Mouse (Mus musculus) midbrain, embryonic 12.5 days (tissue): ENCODE results near the gene Sumo1. TPM values are rescaled to one million over a fixed set of nuclear protein-coding genes. Genes with fewer than 3 reads are reported as not detected.

Experiments
- ATAC-seq: fragments of 200-750 bp; cut with Nextera tagmentation; 2 replicates; pipeline ENCODE4 v1.8.0; 2017; ENCODE audit warnings: low read depth, moderate TSS enrichment, moderate library complexity; ENCODE audit not compliant: low FRiP score
- H3K27ac ChIP-seq: fragments of 300-500 bp; sonication (generic); replicated peaks from 2 replicates; pipeline ENCODE4 v1.5.1; 2016; ENCODE audit warnings: mild to moderate bottlenecking
- H3K27me3 ChIP-seq: fragments of 300-500 bp; sonication (generic); 2 replicates; pipeline ENCODE4 v1.6.1; 2016; ENCODE audit warnings: mild to moderate bottlenecking
- H3K36me3 ChIP-seq: fragments of 300-500 bp; sonication (generic); 2 replicates; pipeline ENCODE4 v1.6.1; 2016
- H3K4me1 ChIP-seq: fragments of 300-500 bp; sonication (generic); 2 replicates; pipeline ENCODE4 v1.6.1; 2016
- H3K4me2 ChIP-seq: fragments of 300-500 bp; sonication (generic); replicated peaks from 2 replicates; pipeline ENCODE4 v1.6.1; 2016; ENCODE audit warnings: mild to moderate bottlenecking, moderate library complexity
- H3K4me3 ChIP-seq: fragments of 300-500 bp; sonication (generic); 2 replicates; pipeline ENCODE4 v1.5.1; 2016; ENCODE audit warnings: mild to moderate bottlenecking
- H3K9ac ChIP-seq: fragments of 300-500 bp; sonication (generic); replicated peaks from 2 replicates; pipeline ENCODE4 v1.6.1; 2016; ENCODE audit warnings: mild to moderate bottlenecking, moderate library complexity
- H3K9me3 ChIP-seq: fragments of 300-500 bp; sonication (generic); 2 replicates; pipeline ENCODE4 v1.6.1; 2016; ENCODE audit warnings: mild to moderate bottlenecking
- whole genome bisulfite sequencing: fragments of 180-500 bp; shearing (Covaris S2); methylation state at CpG from one replicate; pipeline ENCODE4 v1.1.7; 2016; 5-methylcytosine and 5-hydroxymethylcytosine counted together
- polyA plus RNA-seq: library from polyadenylated mRNA; unstranded; fragments of >200 nt; fragmentation: Nextera tagmentation; extraction: Ambion mirVana; gene quantifications from 2 replicates; pipeline ENCODE4 v1.2.1, GENCODE M21; 2016

Gene Sumo1
- polyA plus RNA-seq, 1 experiment from 2014 or later, result 481 TPM

- no peak overlapping the region for H3K27ac ChIP-seq
- ATAC-seq, result no peak
- H3K4me1 ChIP-seq, result peaks cover 7% of the 10 kb centered on the region; the same call in 1 of the 2 replicates
- 83% methylated on average over 16 of the region's 16 CpGs for WGBS
- H3K9ac ChIP-seq, result no peak overlapping the region
- H3K4me2 ChIP-seq, result no peak overlapping the region
- no peak overlapping the region for H3K4me3 ChIP-seq
- H3K9me3 ChIP-seq, result no peaks in the 10 kb centered on the region
- H3K27me3 ChIP-seq, result no peaks in the 10 kb centered on the region
- H3K36me3 ChIP-seq, result no peaks in the 10 kb centered on the region
These were observed 129.2 kb downstream of the Sumo1 start for GRCm38 (mm10) chr1:59541271-59542020.

- Histone ChIP-seq H3K4me2 (no peak overlapping the region), H3K4me1 (peaks cover 15% of the 10 kb centered on the region), H3K27me3 (no peaks in the 10 kb centered on the region), H3K36me3 (no peaks in the 10 kb centered on the region), H3K9me3 (no peaks in the 10 kb centered on the region), H3K9ac (no peak overlapping the region), H3K4me3 (no peak overlapping the region), H3K27ac (no peak overlapping the region)
- WGBS, result 56% methylated on average over 19 of the region's 19 CpGs
- ATAC-seq, result no peak
These were observed 130.0 kb downstream of the Sumo1 start for GRCm38 (mm10) chr1:59540537-59541148.

- no peak for ATAC-seq
- Histone ChIP-seq H3K4me2 (no peak overlapping the region), H3K4me3 (no peak overlapping the region), H3K9me3 (no peaks in the 10 kb centered on the region), H3K36me3 (no peaks in the 10 kb centered on the region), H3K9ac (no peak overlapping the region), H3K27ac (no peak overlapping the region), H3K27me3 (no peaks in the 10 kb centered on the region), H3K4me1 (peaks cover 24% of the 10 kb centered on the region)
- WGBS, result 87% methylated on average over 5 of the region's 5 CpGs
These were observed 132.3 kb downstream of the Sumo1 start for GRCm38 (mm10) chr1:59538381-59538780.

Other genes starting within 250 kb of the Sumo1 start
- 6.3 and 8.7 TPM in 2 replicates for gene Fzd7, start 188.4 kb downstream of the Sumo1 start, polyA plus RNA-seq
- gene Gm973, start 154.6 kb downstream of the Sumo1 start, polyA plus RNA-seq, result 3.9 and 6.7 TPM in 2 replicates
- gene Nop58, start 14.1 kb upstream of the Sumo1 start, polyA plus RNA-seq, result 228 and 239 TPM in 2 replicates
- gene Bmpr2, start 92.6 kb upstream of the Sumo1 start, polyA plus RNA-seq, result 12.3 and 12.8 TPM in 2 replicates
- 26.8 and 32.5 TPM in 2 replicates for gene Fam117b, start 242.2 kb upstream of the Sumo1 start, polyA plus RNA-seq